ENCODE assay signal across 23 mouse cellular contexts in genomic region chr8:84188671-84189070, GRCm38 (mm10). TPM values are rescaled to one million over a fixed set of nuclear protein-coding genes. Genes with fewer than 3 reads are reported as not detected.
DNase-seq lines count a peak whose midpoint lies in the region; ATAC-seq and TF ChIP-seq lines count a peak whose summit lies in the region.
"Had no signal": no experiment of that assay in that cellular context is flagged by ENCODE, and none has a peak within 500 bp of the region (broad histone marks: within the 10 kb centered on the region; RNA-seq: fewer than 3 reads in every experiment).

No protein-coding gene starts in this region.

- H3K4me1 ChIP-seq in heart, embryonic 13.5 days, result peaks cover 53% of the 10 kb centered on the region
- peaks cover 9 to 20% of the 10 kb centered on the region in 2 experiments for H3K4me1 ChIP-seq in ES-E14 (ENCODE audit: control insufficient read depth in 2 of 2, insufficient read depth in 2 of 2, low read length in 2 of 2, poor library complexity in 1 of 2)
- H3K4me1 ChIP-seq in hindbrain, embryonic 13.5 days (replicated peaks), result peaks cover 32% of the 10 kb centered on the region

- no peaks in the 10 kb centered on the region for H3K36me3 ChIP-seq in heart, embryonic 13.5 days
- H3K36me3 ChIP-seq in C2C12 (ENCODE audit: control insufficient read depth, insufficient read depth) (no peaks in the 10 kb centered on the region), ES-E14 (ENCODE audit: control insufficient read depth, insufficient read depth, low read length, poor library complexity, severe bottlenecking) (no peaks in the 10 kb centered on the region)
- H3K36me3 ChIP-seq in hindbrain, embryonic 13.5 days, result no peaks in the 10 kb centered on the region
- H3K36me3 ChIP-seq: forebrain, embryonic 15.5 days; limb, embryonic 13.5 days; liver, embryonic 13.5 days; midbrain, embryonic 12.5 days had no signal

- no peaks in the 10 kb centered on the region; the same call in 1 of the 2 replicates for H3K27me3 ChIP-seq in heart, embryonic 13.5 days (replicated peaks)
- no peaks in the 10 kb centered on the region for H3K27me3 ChIP-seq in C2C12 (ENCODE audit: control insufficient read depth, insufficient read depth, insufficient read length)
- H3K27me3 ChIP-seq in hindbrain, embryonic 13.5 days, result peaks cover 19% of the 10 kb centered on the region
- H3K27me3 ChIP-seq: forebrain, embryonic 15.5 days; limb, embryonic 13.5 days; Patski had no signal

- H3K9me3 ChIP-seq in heart, embryonic 13.5 days, result no peaks in the 10 kb centered on the region
- no peaks in the 10 kb centered on the region for H3K9me3 ChIP-seq in ES-E14 (ENCODE audit: control insufficient read depth, insufficient read depth, low read depth, low read length)
- H3K9me3 ChIP-seq in hindbrain, embryonic 13.5 days, result no peaks in the 10 kb centered on the region
- H3K9me3 ChIP-seq: forebrain, embryonic 15.5 days; limb, embryonic 13.5 days; liver, embryonic 13.5 days; midbrain, embryonic 12.5 days had no signal

- ATAC-seq in heart, embryonic 13.5 days (ENCODE audit: extremely low read depth, insufficient number of reproducible peaks, low FRiP score, low TSS enrichment), result no peak
- no peak for ATAC-seq in hindbrain, embryonic 13.5 days (ENCODE audit: low FRiP score)
- ATAC-seq: activated CD4-positive, CD25-positive, alpha-beta regulatory T cell, adult 4 months; forebrain, embryonic 15.5 days; Patski had no signal

- no peak for TF ChIP-seq CTCF in C2C12 (IDR thresholded peaks at IDR 0.05; ENCODE audit: control insufficient read depth, insufficient read depth, insufficient read length)
- TF ChIP-seq CTCF in layer of hippocampus, adult 2 months (conservative IDR thresholded peaks at IDR 0.05), result no peak

- H3K79me2 ChIP-seq in C2C12 (ENCODE audit: control insufficient read depth, insufficient read depth), result no peaks in the 10 kb centered on the region

- H3K79me3 ChIP-seq in C2C12 (ENCODE audit: low read depth), result peaks cover 1% of the 10 kb centered on the region

- 84% methylated on average over 10 of the region's 10 CpGs for WGBS in heart, embryonic 13.5 days
- WGBS in hindbrain, embryonic 13.5 days, result 88% methylated on average over 10 of the region's 10 CpGs

- H3K4me2 ChIP-seq in heart, embryonic 13.5 days, result no peak overlapping the region
- H3K4me2 ChIP-seq in hindbrain, embryonic 13.5 days, result no peak overlapping the region
- H3K4me2 ChIP-seq: forebrain, embryonic 15.5 days; hindbrain, embryonic 14.5 days; limb, embryonic 13.5 days; liver, embryonic 13.5 days; midbrain, embryonic 12.5 days had no signal

- peak overlapping the region; percentile 20 for H3ac ChIP-seq in C2C12 (ENCODE audit: control insufficient read depth, insufficient read length, low read depth)

- no peak overlapping the region for H3K4me3 ChIP-seq in heart, embryonic 13.5 days
- H3K4me3 ChIP-seq in C2C12 (ENCODE audit: insufficient read depth, poor library complexity, severe bottlenecking) (no peak overlapping the region), ES-E14 (ENCODE audit: insufficient read depth in 1 of 2, low read depth in 1 of 2, low read length in 2 of 2, poor library complexity in 1 of 2, severe bottlenecking in 1 of 2) (peak overlapping the region in 1 of 2 experiments; percentile 15; a peak in 2 of 4 replicates)
- no peak overlapping the region for H3K4me3 ChIP-seq in layer of hippocampus, adult 2 months
- no peak overlapping the region for H3K4me3 ChIP-seq in hindbrain, embryonic 13.5 days
- H3K4me3 ChIP-seq: forebrain, embryonic 15.5 days; limb, embryonic 13.5 days; liver, embryonic 13.5 days; midbrain, embryonic 12.5 days had no signal

- H3K27ac ChIP-seq in heart, embryonic 13.5 days (replicated peaks), result 0 out of 2 replicates have a peak overlapping the region, but pooled peaks have one; percentile 25
- H3K27ac ChIP-seq in ES-E14 (ENCODE audit: insufficient read depth, low read depth, low read length, poor library complexity, severe bottlenecking), result peak overlapping the region; percentile 14; the same call in 1 of the 2 replicates
- H3K27ac ChIP-seq in layer of hippocampus, adult 2 months, result no peak overlapping the region
- H3K27ac ChIP-seq in hindbrain, embryonic 13.5 days, result no peak overlapping the region
- H3K27ac ChIP-seq: forebrain, embryonic 15.5 days; hindbrain, embryonic 14.5 days; limb, embryonic 13.5 days; liver, embryonic 13.5 days; midbrain, embryonic 12.5 days had no signal

- H3K9ac ChIP-seq in heart, embryonic 13.5 days, result no peak overlapping the region
- peak overlapping the region; percentile 68; the same call in 1 of the 2 replicates for H3K9ac ChIP-seq in ES-E14 (ENCODE audit: insufficient read depth, low read depth, low read length, poor library complexity, severe bottlenecking)
- no peak overlapping the region for H3K9ac ChIP-seq in hindbrain, embryonic 13.5 days
- H3K9ac ChIP-seq: forebrain, embryonic 15.5 days; hindbrain, embryonic 14.5 days; limb, embryonic 13.5 days; liver, embryonic 13.5 days; midbrain, embryonic 12.5 days had no signal

- in situ Hi-C loops in ES-E14 (cut with MboI; ENCODE audit: low sequenced_read_pairs in 2 of 2, unreplicated experiment in 2 of 2), result no loop called here

- no peak for DNase-seq in heart, adult 9 months (ENCODE audit: low spot score in 2 of 2)
- no peak for DNase-seq in ES-E14 (ENCODE audit: low read depth, low spot score)
- peak; percentile 58 for DNase-seq in lung, postnatal 36 days
- no peak for DNase-seq in layer of hippocampus, adult 2 months (ENCODE audit: low spot score in 2 of 2)
- DNase-seq: adrenal gland, postnatal 14 days; B cell, adult 2 months; cerebellum, adult 11 months; cerebellum, postnatal 14 days; heart, postnatal 10 days; kidney, adult 9 months; liver, embryonic 13.5 days; retina, postnatal 1 day; thymus, postnatal 36 days had no signal

TF ChIP-seq in C2C12, 6 proteins besides CTCF, POLR2A, EP300 and RAD21:
- TF ChIP-seq USF1 (IDR thresholded peaks at IDR 0.05; ENCODE audit: low read depth) (no peak), MYOD1 (IDR thresholded peaks at IDR 0.05; ENCODE audit: control insufficient read depth, insufficient read length, low read depth) (no peak), CEBPB (IDR thresholded peaks at IDR 0.05; ENCODE audit: low read depth) (no peak)

TF ChIP-seq in ES-E14, 5 proteins besides CTCF, POLR2A, EP300 and RAD21:
- TF ChIP-seq ZNF384 (IDR thresholded peaks at IDR 0.05; ENCODE audit: low read depth, low read length), result no peak
- TF ChIP-seq CHD2 (IDR thresholded peaks at IDR 0.05; ENCODE audit: low read depth, low read length), result no peak
- TF ChIP-seq ZC3H11A (IDR thresholded peaks at IDR 0.05; ENCODE audit: borderline replicate concordance, low read depth, low read length), result no peak
- no peak for TF ChIP-seq MAFK (IDR thresholded peaks at IDR 0.05; ENCODE audit: insufficient read depth, low read depth, low read length)
- TF ChIP-seq HCFC1 (IDR thresholded peaks at IDR 0.05; ENCODE audit: borderline replicate concordance, insufficient read depth, low read length), result no peak

RNA-seq across cellular contexts. Expression of gene Nanos3, which starts 3.7 kb away (rescaled TPM):
- 1.9 and 2.8 TPM in 2 replicates for polyA plus RNA-seq in heart, embryonic 13.5 days (2015; fragmentation: Nextera tagmentation; extraction: Ambion mirVana)
- polyA plus RNA-seq in C2C12 (2012; fragmentation: generic; extraction: Trizol), result 1.1 TPM
- 7.0 and 9.9 TPM in 2 replicates for total RNA-seq in ES-E14 (2012; rRNA removed)
- total RNA-seq in layer of hippocampus, adult 2 months (2021), result 1 to 10 TPM; 2.6 to 5.0 TPM
- polyA plus RNA-seq in hindbrain, embryonic 13.5 days (2015; fragmentation: Nextera tagmentation; extraction: Ambion mirVana), result 10.3 and 10.9 TPM in 2 replicates
- total RNA-seq: monocyte, adult 5-6 weeks had no signal

RNA-seq across cellular contexts. Expression of gene 4930432K21Rik, which starts 40.8 kb away (rescaled TPM):
- polyA plus RNA-seq in heart, embryonic 13.5 days (2015; fragmentation: Nextera tagmentation; extraction: Ambion mirVana), result 0.82 and 0.88 TPM in 2 replicates
- 0.61 TPM for polyA plus RNA-seq in C2C12 (2012; fragmentation: generic; extraction: Trizol)
- 4.9 TPM in 2 replicates for total RNA-seq in ES-E14 (2012; rRNA removed)
- 1 to 10 TPM; 2.1 to 2.9 TPM for total RNA-seq in layer of hippocampus, adult 2 months (2021)
- polyA plus RNA-seq in hindbrain, embryonic 13.5 days (2015; fragmentation: Nextera tagmentation; extraction: Ambion mirVana), result 1.9 and 2.9 TPM in 2 replicates

RNA-seq across cellular contexts. Expression of gene Cc2d1a, which starts 40.9 kb away (rescaled TPM):
- polyA plus RNA-seq in heart, embryonic 13.5 days (2015; fragmentation: Nextera tagmentation; extraction: Ambion mirVana), result 14.5 and 15.3 TPM in 2 replicates
- 25.2 TPM for polyA plus RNA-seq in C2C12 (2012; fragmentation: generic; extraction: Trizol)
- total RNA-seq in ES-E14 (2012; rRNA removed), result 17.7 and 18.9 TPM in 2 replicates
- 10 to 100 TPM; 53.2 to 57.8 TPM for total RNA-seq in layer of hippocampus, adult 2 months (2021)
- 24.4 and 26.5 TPM in 2 replicates for polyA plus RNA-seq in hindbrain, embryonic 13.5 days (2015; fragmentation: Nextera tagmentation; extraction: Ambion mirVana)

RNA-seq across cellular contexts. Expression of gene Zswim4, which starts 48.2 kb away (rescaled TPM):
- polyA plus RNA-seq in heart, embryonic 13.5 days (2015; fragmentation: Nextera tagmentation; extraction: Ambion mirVana), result 9.1 and 9.3 TPM in 2 replicates
- polyA plus RNA-seq in C2C12 (2012; fragmentation: generic; extraction: Trizol), result 10.1 TPM
- total RNA-seq in ES-E14 (2012; rRNA removed), result 22.1 and 24.6 TPM in 2 replicates
- total RNA-seq in layer of hippocampus, adult 2 months (2021), result 10 to 100 TPM; 18.0 to 19.3 TPM
- polyA plus RNA-seq in hindbrain, embryonic 13.5 days (2015; fragmentation: Nextera tagmentation; extraction: Ambion mirVana), result 38.5 and 39.1 TPM in 2 replicates

Comparison
In these comparisons a context has a peak if more than half of its experiments do, and no peak if none do; other contexts are left out.
1. H3K27ac ChIP-seq: peak in heart, embryonic 13.5 days (single experiment) and ES-E14 (single experiment); none in layer of hippocampus, adult 2 months (single experiment) and hindbrain, embryonic 13.5 days (single experiment).